Mouse (Mus musculus) liver, embryonic 13.5 days (tissue): ENCODE data around the gene Eva1b. TPM values are rescaled to one million over a fixed set of nuclear protein-coding genes. Genes with fewer than 3 reads are reported as not detected.

ENCODE experiments used
- ATAC-seq: fragments of 200-750 bp; cut with Nextera tagmentation; 2 replicates; pipeline ENCODE4 v1.8.0; 2017; ENCODE audit warnings: low read depth, mild to moderate bottlenecking, moderate number of reproducible peaks, moderate library complexity
- DNase-seq: peaks from one replicate; pipeline ENCODE4 v3.0.0; 2022
- H3K27ac ChIP-seq: fragments of 300-500 bp; sonication (generic); 2 replicates; pipeline ENCODE4 v1.5.1; 2015; ENCODE audit warnings: moderate library complexity, mild to moderate bottlenecking, inconsistent platforms
- H3K27me3 ChIP-seq: fragments of 300-500 bp; sonication (generic); 2 replicates; pipeline ENCODE4 v1.6.1; 2015; ENCODE audit warnings: mild to moderate bottlenecking, inconsistent platforms
- H3K36me3 ChIP-seq: fragments of 300-500 bp; sonication (generic); 2 replicates; pipeline ENCODE4 v1.6.1; 2015; ENCODE audit warnings: mild to moderate bottlenecking, inconsistent platforms
- H3K4me1 ChIP-seq: fragments of 300-500 bp; sonication (generic); replicated peaks from 2 replicates; pipeline ENCODE4 v1.6.1; 2015; ENCODE audit warnings: inconsistent platforms
- H3K4me2 ChIP-seq: fragments of 300-500 bp; sonication (generic); 2 replicates; pipeline ENCODE4 v1.6.1; 2015; ENCODE audit warnings: inconsistent platforms, mild to moderate bottlenecking, moderate library complexity
- H3K4me3 ChIP-seq: fragments of 300-500 bp; sonication (generic); replicated peaks from 2 replicates; pipeline ENCODE4 v1.5.1; 2015; ENCODE audit warnings: mild to moderate bottlenecking, inconsistent platforms
- H3K9ac ChIP-seq: fragments of 300-500 bp; sonication (generic); 2 replicates; pipeline ENCODE4 v1.6.1; 2015; ENCODE audit warnings: mild to moderate bottlenecking, inconsistent platforms
- H3K9me3 ChIP-seq: fragments of 300-500 bp; sonication (generic); replicated peaks from 2 replicates; pipeline ENCODE4 v1.6.1; 2016; ENCODE audit warnings: inconsistent platforms
- WGBS: fragments of 180-500 bp; shearing (Covaris S2); methylation state at CpG from one replicate; pipeline ENCODE4 v1.1.7; 2015; ENCODE audit not compliant: insufficient replicate concordance; 5-methylcytosine and 5-hydroxymethylcytosine counted together
- polyA plus RNA-seq: library from polyadenylated mRNA; unstranded; fragments of >200 nt; fragmentation: Nextera tagmentation; extraction: Ambion mirVana; gene quantifications from 2 replicates; pipeline ENCODE4 v1.2.1, GENCODE M21; 2015

The Eva1b gene
- polyA plus RNA-seq, 1 experiment from 2014 or later, result 13.3 TPM

DNA sequence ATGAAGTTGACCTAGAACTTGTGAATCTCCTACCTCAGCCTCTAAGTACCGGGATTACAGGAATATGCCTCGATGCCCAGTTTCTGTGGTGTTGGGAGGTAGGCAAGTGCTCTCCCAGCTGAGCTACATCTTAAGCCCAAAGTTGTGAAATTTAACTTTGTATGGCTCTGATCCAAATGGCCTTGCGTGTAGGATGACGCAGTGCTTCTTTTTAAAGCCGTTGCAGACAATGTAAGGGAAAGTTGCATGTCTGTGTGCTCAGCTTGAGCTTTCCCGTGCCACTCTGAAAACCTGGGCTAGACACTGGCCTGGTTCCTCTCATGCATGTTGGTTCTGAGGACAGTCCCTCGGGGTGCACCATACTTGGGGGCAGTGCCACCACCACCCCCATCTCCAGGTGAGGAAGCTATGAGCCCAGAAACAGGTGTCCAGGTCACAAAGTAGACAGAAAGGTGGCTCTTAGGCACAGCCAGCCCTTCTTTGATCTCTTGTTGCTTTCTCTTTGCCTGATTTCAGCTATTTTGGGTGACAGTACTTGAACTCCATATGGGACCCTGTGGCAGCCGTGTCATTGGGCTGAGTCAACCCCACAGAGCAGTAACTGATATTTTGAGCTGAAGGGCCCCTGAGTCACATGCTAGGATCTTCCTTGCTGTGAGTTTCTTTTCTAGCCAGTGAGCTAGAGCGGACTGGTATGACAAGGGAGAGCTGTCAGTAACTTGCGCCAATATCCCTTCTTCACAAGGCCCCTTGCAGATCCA lies 37.8 kb upstream of the Eva1b start:
- Histone ChIP-seq H3K4me1 (peaks cover 86% of the 10 kb centered on the region), H3K27me3 (no peaks in the 10 kb centered on the region), H3K27ac (peak overlapping the region; percentile 73), H3K4me2 (peak overlapping the region; percentile 37), H3K36me3 (no peaks in the 10 kb centered on the region), H3K9ac (peak overlapping the region; percentile 39), H3K9me3 (no peaks in the 10 kb centered on the region), H3K4me3 (no peak overlapping the region)
- no peak for DNase-seq
- 0 out of 2 replicates have a peak, but pooled peaks have one; percentile 2 for ATAC-seq
- WGBS, result 60% methylated on average over 10 of the region's 10 CpGs

DNA sequence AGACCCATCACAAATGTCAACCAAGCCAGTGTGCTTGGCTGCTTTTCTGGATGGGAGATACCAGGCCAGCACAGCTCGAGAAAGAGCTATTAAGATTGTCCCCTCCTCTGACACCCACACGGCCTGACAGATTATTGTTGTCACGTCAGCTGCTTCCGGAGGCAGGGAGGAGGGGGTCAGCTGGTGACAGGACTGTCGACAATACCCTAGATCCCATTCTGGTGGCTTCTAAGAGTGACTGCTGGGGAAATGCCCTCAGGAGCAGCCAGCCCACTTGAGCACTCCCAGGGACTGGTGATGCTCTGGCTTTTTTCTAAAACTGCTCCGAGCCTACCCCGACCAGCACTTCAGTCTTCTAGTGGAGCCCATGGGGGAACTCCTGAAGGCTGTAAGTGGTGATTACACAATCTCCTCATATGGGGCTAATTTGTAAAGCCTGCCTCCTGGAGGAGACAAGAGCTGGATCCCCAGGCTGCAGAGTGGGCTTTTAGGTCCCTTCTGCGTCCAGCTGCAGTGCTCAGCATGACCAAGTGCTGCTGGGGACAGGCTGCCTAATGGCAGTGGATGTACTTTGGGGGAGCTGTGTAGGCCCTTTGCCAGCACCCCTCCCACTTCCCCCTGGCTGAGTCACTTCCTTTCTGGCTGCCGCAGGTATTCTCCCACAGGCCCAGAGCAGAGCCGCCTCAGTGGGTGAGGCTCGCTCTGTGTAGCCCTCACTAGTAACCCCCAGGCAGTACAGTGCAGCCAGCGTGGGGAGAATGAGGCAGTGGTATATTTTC lies 37.0 kb upstream of the Eva1b start:
- Histone ChIP-seq H3K4me3 (no peak overlapping the region), H3K27me3 (no peaks in the 10 kb centered on the region), H3K9me3 (no peaks in the 10 kb centered on the region), H3K4me1 (peaks cover 86% of the 10 kb centered on the region), H3K4me2 (peak overlapping the region; percentile 37), H3K36me3 (no peaks in the 10 kb centered on the region), H3K9ac (peak overlapping the region; percentile 39), H3K27ac (peak overlapping the region; percentile 73)
- no peak for DNase-seq
- 10% methylated on average over 12 of the region's 12 CpGs for WGBS
- peak; percentile 47 for ATAC-seq

DNA sequence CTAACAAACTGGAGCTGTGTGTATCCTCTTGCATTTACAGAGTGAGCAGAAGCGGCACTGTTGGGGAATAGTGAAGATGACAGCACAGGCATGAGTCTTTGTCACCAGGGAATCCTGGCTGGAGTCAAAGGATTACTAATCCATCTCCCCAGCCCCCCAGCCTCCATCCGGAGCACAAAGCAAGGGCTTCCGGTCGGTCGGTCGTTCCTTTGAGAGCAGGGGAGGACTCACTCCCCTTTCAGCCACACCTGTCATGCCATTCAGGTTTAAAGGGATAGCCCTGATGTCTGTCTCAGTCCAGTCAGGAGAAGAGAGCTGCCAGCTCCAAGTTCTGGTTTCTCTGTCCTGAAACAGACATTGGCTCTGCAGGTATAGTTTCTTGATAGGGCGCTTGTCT lies 36.4 kb upstream of the Eva1b start:
- WGBS, result 33% methylated on average over 7 of the region's 7 CpGs

DNA sequence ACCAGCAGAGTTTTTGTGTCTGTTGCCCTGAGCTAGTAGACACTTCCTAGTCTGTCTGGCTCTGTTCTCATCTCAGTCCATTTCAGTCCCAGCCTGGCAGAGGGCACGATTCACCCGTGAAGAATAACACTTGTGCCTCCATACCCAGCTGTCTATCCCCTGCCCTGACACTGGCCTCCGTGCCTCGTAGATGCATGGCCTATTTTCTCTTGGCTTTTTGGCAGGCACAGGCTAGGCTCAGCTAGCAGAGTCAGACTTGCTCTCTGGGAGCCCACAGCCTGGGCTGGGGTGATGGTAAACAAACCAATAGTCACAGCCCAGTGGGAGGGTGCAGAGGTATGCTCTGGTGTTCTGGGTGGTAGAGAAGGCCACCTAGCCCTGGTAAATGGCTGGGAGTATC lies 34.3 kb upstream of the Eva1b start:
- Histone ChIP-seq H3K4me3 (no peak overlapping the region), H3K4me1 (peaks cover 66% of the 10 kb centered on the region), H3K27me3 (no peaks in the 10 kb centered on the region), H3K9me3 (no peaks in the 10 kb centered on the region), H3K36me3 (peaks cover 5% of the 10 kb centered on the region; the same call in 1 of the 2 replicates), H3K27ac (no peak overlapping the region), H3K4me2 (no peak overlapping the region), H3K9ac (peak overlapping the region; percentile 17; the same call in 1 of the 2 replicates)
- DNase-seq, result no peak
- ATAC-seq, result no peak
- WGBS, result 69% methylated on average over 4 of the region's 4 CpGs

More for the DNA sequence above, 36.4 kb upstream of the Eva1b start:
- Histone ChIP-seq H3K9ac (peak overlapping the region; percentile 39; the same call in 1 of the 2 replicates), H3K4me1 (peaks cover 86% of the 10 kb centered on the region), H3K4me3 (no peak overlapping the region), H3K27me3 (no peaks in the 10 kb centered on the region), H3K27ac (peak overlapping the region; percentile 73), H3K9me3 (no peaks in the 10 kb centered on the region), H3K36me3 (no peaks in the 10 kb centered on the region), H3K4me2 (peak overlapping the region; percentile 37)
- no peak for DNase-seq
- no peak for ATAC-seq

- Histone ChIP-seq H3K36me3 (peaks cover 7% of the 10 kb centered on the region; the same call in 1 of the 2 replicates), H3K4me1 (peaks cover 59% of the 10 kb centered on the region), H3K27me3 (no peaks in the 10 kb centered on the region), H3K9ac (no peak overlapping the region), H3K4me2 (no peak overlapping the region), H3K9me3 (no peaks in the 10 kb centered on the region), H3K27ac (no peak overlapping the region), H3K4me3 (no peak overlapping the region)
- no peak for DNase-seq
- WGBS, result 17% methylated on average over 6 of the region's 6 CpGs
- no peak for ATAC-seq
Observed at GRCm38 (mm10) chr4:126113943-126114342, 33.6 kb upstream of the Eva1b start.

- 79% methylated on average over 9 of the region's 9 CpGs for WGBS
- peaks cover 7% of the 10 kb centered on the region; the same call in 1 of the 2 replicates for H3K36me3 ChIP-seq
Observed at GRCm38 (mm10) chr4:126115411-126115810, 32.1 kb upstream of the Eva1b start.

DNA sequence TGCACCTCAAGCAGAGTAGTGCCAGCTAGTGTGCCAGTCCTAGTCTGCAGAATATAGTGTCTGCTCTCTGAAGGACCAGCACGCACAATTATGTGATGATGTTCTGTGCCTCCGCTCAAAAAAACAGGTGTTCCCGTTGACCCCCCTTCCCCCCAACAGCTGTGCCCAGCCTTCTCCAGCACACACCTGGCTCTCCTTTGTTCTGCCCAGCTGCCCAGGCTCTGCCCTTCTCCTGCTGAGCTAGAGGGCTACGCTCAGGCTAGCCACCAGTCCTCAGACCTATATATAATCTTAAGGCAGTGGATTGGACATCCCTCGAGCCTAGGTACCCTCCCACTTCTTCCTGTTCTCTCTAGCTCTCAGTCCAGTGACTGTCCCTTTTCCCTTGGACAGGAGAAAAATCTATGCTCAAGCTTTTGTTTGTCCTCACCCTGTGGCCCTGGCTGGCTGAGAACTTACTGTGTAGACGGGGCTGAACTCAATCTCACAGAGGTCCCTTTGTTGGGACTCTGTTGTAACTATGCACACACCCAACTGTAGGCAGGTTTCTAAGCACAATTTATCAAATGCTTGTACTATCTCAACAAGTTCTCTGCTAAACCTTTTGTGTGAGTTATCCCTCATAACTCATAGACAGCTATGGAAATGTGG lies 31.5 kb upstream of the Eva1b start:
- no peaks in the 10 kb centered on the region for H3K27me3 ChIP-seq
- WGBS, result 57% methylated on average over 6 of the region's 6 CpGs
- no peak for ATAC-seq

More at GRCm38 (mm10) chr4:126115411-126115810, 32.1 kb upstream of the Eva1b start:
- H3K27me3 ChIP-seq, result no peaks in the 10 kb centered on the region
- no peak overlapping the region for H3K4me2 ChIP-seq
- peaks cover 45% of the 10 kb centered on the region for H3K4me1 ChIP-seq
- DNase-seq (no peak), ATAC-seq (no peak)
- H3K9ac ChIP-seq, result no peak overlapping the region
- H3K4me3 ChIP-seq, result no peak overlapping the region
- no peaks in the 10 kb centered on the region for H3K9me3 ChIP-seq
- H3K27ac ChIP-seq, result no peak overlapping the region

GRCm38 (mm10) chr4:126117116-126117515 lies 30.4 kb upstream of the Eva1b start:
- DNase-seq (no peak), ATAC-seq (no peak)
- peaks cover 31% of the 10 kb centered on the region for H3K4me1 ChIP-seq
- H3K27ac ChIP-seq, result no peak overlapping the region
- no peak overlapping the region for H3K4me2 ChIP-seq
- H3K36me3 ChIP-seq, result peaks cover 15% of the 10 kb centered on the region
- H3K4me3 ChIP-seq, result no peak overlapping the region
- H3K9me3 ChIP-seq, result no peaks in the 10 kb centered on the region
- no peak overlapping the region for H3K9ac ChIP-seq
- H3K27me3 ChIP-seq, result no peaks in the 10 kb centered on the region
- 81% methylated on average over 8 of the region's 8 CpGs for WGBS

More for the DNA sequence above, 31.5 kb upstream of the Eva1b start:
- no peak overlapping the region for H3K4me3 ChIP-seq
- no peak overlapping the region for H3K9ac ChIP-seq
- H3K9me3 ChIP-seq, result no peaks in the 10 kb centered on the region
- no peak for DNase-seq
- H3K27ac ChIP-seq, result peak overlapping the region; percentile 43; the same call in 1 of the 2 replicates
- H3K4me2 ChIP-seq, result no peak overlapping the region
- H3K36me3 ChIP-seq, result peaks cover 8% of the 10 kb centered on the region
- H3K4me1 ChIP-seq, result peaks cover 39% of the 10 kb centered on the region

DNA sequence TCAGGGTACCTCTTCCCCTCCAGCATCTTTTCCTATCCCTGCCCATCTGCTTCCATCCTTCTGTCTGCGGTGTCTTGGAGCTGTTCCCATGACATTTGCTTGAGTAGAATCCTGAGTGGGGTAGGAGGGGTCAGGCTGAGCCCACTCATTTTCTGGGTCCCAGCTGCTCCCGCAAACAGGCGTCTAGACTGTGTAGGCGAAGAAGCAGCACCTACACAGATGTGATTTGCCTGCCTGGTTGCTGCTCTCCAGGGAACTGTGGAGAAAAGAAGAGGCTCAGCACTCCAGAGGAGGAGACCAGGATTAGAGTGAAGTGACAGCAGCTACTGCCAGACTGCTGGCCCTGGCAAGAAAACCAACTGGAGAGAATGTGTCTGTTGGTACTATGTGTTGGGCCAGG lies 28.9 kb upstream of the Eva1b start:
- DNase-seq (no peak), ATAC-seq (no peak)
- no peak overlapping the region for H3K27ac ChIP-seq
- no peaks in the 10 kb centered on the region for H3K27me3 ChIP-seq
- H3K9ac ChIP-seq, result no peak overlapping the region
- 75% methylated on average over 4 of the region's 4 CpGs for WGBS
- no peaks in the 10 kb centered on the region for H3K9me3 ChIP-seq
- H3K4me1 ChIP-seq, result peaks cover 25% of the 10 kb centered on the region
- H3K36me3 ChIP-seq, result peaks cover 15% of the 10 kb centered on the region
- no peak overlapping the region for H3K4me3 ChIP-seq
- no peak overlapping the region for H3K4me2 ChIP-seq

DNA sequence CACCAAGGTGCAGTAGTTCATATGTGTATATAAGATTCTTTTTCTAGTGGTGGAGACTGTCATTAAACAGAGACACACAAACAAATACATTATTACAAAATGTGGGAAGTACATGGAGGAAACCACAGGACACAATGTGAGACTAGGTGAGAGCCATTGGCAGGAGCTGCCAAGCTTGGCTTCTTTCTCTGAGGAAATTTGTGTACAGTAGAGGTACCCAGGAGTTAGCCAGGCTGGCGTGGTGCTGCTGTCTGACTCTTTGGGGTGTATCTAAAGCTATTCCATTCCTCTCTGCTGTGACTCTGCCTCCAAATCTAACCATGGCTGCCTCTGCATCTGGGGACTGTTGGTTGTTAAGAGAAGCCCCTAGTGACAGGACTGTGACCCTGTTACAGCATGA lies 28.5 kb upstream of the Eva1b start:
- Histone ChIP-seq H3K27me3 (no peaks in the 10 kb centered on the region), H3K9me3 (no peaks in the 10 kb centered on the region), H3K9ac (no peak overlapping the region), H3K4me2 (no peak overlapping the region), H3K27ac (no peak overlapping the region), H3K4me3 (no peak overlapping the region), H3K36me3 (peaks cover 17% of the 10 kb centered on the region), H3K4me1 (peaks cover 21% of the 10 kb centered on the region)
- 61% methylated on average over 1 of the region's 1 CpGs for WGBS
- ATAC-seq (no peak), DNase-seq (no peak)

- H3K27ac ChIP-seq, result no peak overlapping the region
- no peaks in the 10 kb centered on the region for H3K9me3 ChIP-seq
- H3K4me1 ChIP-seq, result peaks cover 11% of the 10 kb centered on the region
- no peak overlapping the region for H3K4me3 ChIP-seq
- H3K27me3 ChIP-seq, result no peaks in the 10 kb centered on the region
- DNase-seq, result no peak
- no peak overlapping the region for H3K4me2 ChIP-seq
- ATAC-seq, result no peak
- H3K36me3 ChIP-seq, result peaks cover 27% of the 10 kb centered on the region
- no peak overlapping the region for H3K9ac ChIP-seq
- 75% methylated on average over 5 of the region's 5 CpGs for WGBS
Observed at GRCm38 (mm10) chr4:126120052-126120451, 27.5 kb upstream of the Eva1b start.
